Mouse (Mus musculus): ENCODE measurements around the gene Dmwd. TPM values are rescaled to one million over a fixed set of nuclear protein-coding genes. Genes with fewer than 3 reads are reported as not detected.
"Not testable (repeated sequence)": the region's sequence is repeated elsewhere in the genome, so short reads cannot be mapped to it uniquely, and the experiment has no call there.

The Dmwd gene
- polyA plus RNA-seq, 1 experiment = 39.0 TPM

- TF ChIP-seq POLR2A (IDR thresholded peaks at IDR 0.05; ENCODE audit: low read depth, low read length) (no peak), CTCF (IDR thresholded peaks at IDR 0.05; ENCODE audit: borderline replicate concordance, insufficient read depth, low read length) (0 out of 2 replicates have a peak, but pooled peaks have one; percentile 27)
- H3K4me3 ChIP-seq (ENCODE audit: insufficient read depth, low read length) = no peak overlapping the region
- no peaks in the 10 kb centered on the region for H3K4me1 ChIP-seq (ENCODE audit: control insufficient read depth, insufficient read depth, low read length)
- no peak overlapping the region for H3K27ac ChIP-seq (ENCODE audit: insufficient read depth, low read length)
These were observed 7.3 kb upstream of the Dmwd start for GRCm38 (mm10) chr7:19068707-19069106.

- H3K27ac ChIP-seq (ENCODE audit: insufficient read depth, low read length) = no peak overlapping the region
- no peaks in the 10 kb centered on the region for H3K4me1 ChIP-seq (ENCODE audit: control insufficient read depth, insufficient read depth, low read length)
- TF ChIP-seq POLR2A (IDR thresholded peaks at IDR 0.05; ENCODE audit: low read depth, low read length) (no peak), CTCF (IDR thresholded peaks at IDR 0.05; ENCODE audit: borderline replicate concordance, insufficient read depth, low read length) (peak; percentile 27; the same call in 1 of the 2 replicates)
- no peak overlapping the region for H3K4me3 ChIP-seq (ENCODE audit: insufficient read depth, low read length)
These were observed 6.5 kb upstream of the Dmwd start for GRCm38 (mm10) chr7:19069500-19069899.

GRCm38 (mm10) chr7:19071024-19071423 lies 5.0 kb upstream of the Dmwd start:
- not testable (repeated sequence) for H3K4me1 ChIP-seq (ENCODE audit: control insufficient read depth, insufficient read depth, low read length); H3K4me3 ChIP-seq (ENCODE audit: insufficient read depth, low read length); H3K27ac ChIP-seq (ENCODE audit: insufficient read depth, low read length)

- TF ChIP-seq CTCF (IDR thresholded peaks at IDR 0.05; ENCODE audit: borderline replicate concordance, insufficient read depth, low read length) (peak; percentile 47; the same call in 1 of the 2 replicates), POLR2A (IDR thresholded peaks at IDR 0.05; ENCODE audit: low read depth, low read length) (no peak)
- peaks cover 4% of the 10 kb centered on the region; the same call in 1 of the 2 replicates for H3K4me1 ChIP-seq (ENCODE audit: control insufficient read depth, insufficient read depth, low read length)
- H3K4me3 ChIP-seq (ENCODE audit: insufficient read depth, low read length) = no peak overlapping the region
- no peak overlapping the region for H3K27ac ChIP-seq (ENCODE audit: insufficient read depth, low read length)
These were observed 2.5 kb upstream of the Dmwd start for GRCm38 (mm10) chr7:19073504-19073903.

- Histone ChIP-seq H3K27ac (ENCODE audit: insufficient read depth, low read length) (no peak overlapping the region), H3K4me1 (ENCODE audit: control insufficient read depth, insufficient read depth, low read length) (peaks cover 4% of the 10 kb centered on the region; the same call in 1 of the 2 replicates), H3K4me3 (ENCODE audit: insufficient read depth, low read length) (no peak overlapping the region)
- TF ChIP-seq CTCF (IDR thresholded peaks at IDR 0.05; ENCODE audit: borderline replicate concordance, insufficient read depth, low read length) (no peak), POLR2A (IDR thresholded peaks at IDR 0.05; ENCODE audit: low read depth, low read length) (no peak)
These were observed 1.5 kb upstream of the Dmwd start for GRCm38 (mm10) chr7:19074494-19074893.

- no peak overlapping the region for H3K27ac ChIP-seq (ENCODE audit: insufficient read depth, low read length)
- peak overlapping the region; percentile 36 for H3K4me3 ChIP-seq (ENCODE audit: insufficient read depth, low read length)
- peaks cover 4% of the 10 kb centered on the region; the same call in 1 of the 2 replicates for H3K4me1 ChIP-seq (ENCODE audit: control insufficient read depth, insufficient read depth, low read length)
- TF ChIP-seq CTCF (IDR thresholded peaks at IDR 0.05; ENCODE audit: borderline replicate concordance, insufficient read depth, low read length) (no peak), POLR2A (IDR thresholded peaks at IDR 0.05; ENCODE audit: low read depth, low read length) (no peak)
These were observed 796 bp upstream of the Dmwd start for GRCm38 (mm10) chr7:19075231-19075630.

- Histone ChIP-seq H3K27ac (ENCODE audit: insufficient read depth, low read length) (no peak overlapping the region; the same call in 1 of the 2 replicates), H3K4me1 (ENCODE audit: control insufficient read depth, insufficient read depth, low read length) (peaks cover 4% of the 10 kb centered on the region; the same call in 1 of the 2 replicates), H3K4me3 (ENCODE audit: insufficient read depth, low read length) (peak overlapping the region; percentile 89)
- TF ChIP-seq POLR2A (IDR thresholded peaks at IDR 0.05; ENCODE audit: low read depth, low read length) (no peak), CTCF (IDR thresholded peaks at IDR 0.05; ENCODE audit: borderline replicate concordance, insufficient read depth, low read length) (no peak)
These were observed 562 bp downstream of the Dmwd start for GRCm38 (mm10) chr7:19076586-19076991.

- Histone ChIP-seq H3K4me3 (ENCODE audit: insufficient read depth, low read length) (peak overlapping the region; percentile 89), H3K27ac (ENCODE audit: insufficient read depth, low read length) (no peak overlapping the region), H3K4me1 (ENCODE audit: control insufficient read depth, insufficient read depth, low read length) (peaks cover 4% of the 10 kb centered on the region; the same call in 1 of the 2 replicates)
- TF ChIP-seq CTCF (IDR thresholded peaks at IDR 0.05; ENCODE audit: borderline replicate concordance, insufficient read depth, low read length) (no peak), POLR2A (IDR thresholded peaks at IDR 0.05; ENCODE audit: low read depth, low read length) (no peak)
These were observed 1.7 kb downstream of the Dmwd start for GRCm38 (mm10) chr7:19077761-19078160.

GRCm38 (mm10) chr7:19078732-19079131 lies 2.7 kb downstream of the Dmwd start:
- Histone ChIP-seq H3K4me3 (ENCODE audit: insufficient read depth, low read length) (no peak overlapping the region), H3K4me1 (ENCODE audit: control insufficient read depth, insufficient read depth, low read length) (peaks cover 4% of the 10 kb centered on the region), H3K27ac (ENCODE audit: insufficient read depth, low read length) (no peak overlapping the region)
- TF ChIP-seq CTCF (IDR thresholded peaks at IDR 0.05; ENCODE audit: borderline replicate concordance, insufficient read depth, low read length) = no peak
- TF ChIP-seq POLR2A (IDR thresholded peaks at IDR 0.05; ENCODE audit: low read depth, low read length) = no peak

GRCm38 (mm10) chr7:19080451-19080950 lies 4.5 kb downstream of the Dmwd start:
- H3K4me3 ChIP-seq (ENCODE audit: insufficient read depth, low read length) = no peak overlapping the region
- no peak overlapping the region for H3K27ac ChIP-seq (ENCODE audit: insufficient read depth, low read length)
- TF ChIP-seq POLR2A (IDR thresholded peaks at IDR 0.05; ENCODE audit: low read depth, low read length) (no peak), CTCF (IDR thresholded peaks at IDR 0.05; ENCODE audit: borderline replicate concordance, insufficient read depth, low read length) (no peak)
- H3K4me1 ChIP-seq (ENCODE audit: control insufficient read depth, insufficient read depth, low read length) = peaks cover 4% of the 10 kb centered on the region

Measured in embryonic fibroblast, embryonic 13.5 days (primary cell).